Mouse (Mus musculus) heart, postnatal 0 days (tissue): Measurements from ENCODE around the gene Nfyb. TPM values are rescaled to one million over a fixed set of nuclear protein-coding genes. Genes with fewer than 3 reads are reported as not detected.

ENCODE experiments used
- ATAC-seq: fragments of 200-750 bp; cut with Nextera tagmentation; 2 replicates; pipeline ENCODE4 v1.8.0; 2017; ENCODE audit warnings: low read depth, moderate number of reproducible peaks, moderate library complexity; ENCODE audit not compliant: insufficient read depth
- DNase-seq: peaks from one replicate; pipeline ENCODE4 v3.0.0-alpha.2; 2016; ENCODE audit warnings: low spot score
- H3K27ac ChIP-seq: fragments of 300-500 bp; sonication (generic); 2 replicates; pipeline ENCODE4 v1.5.1; 2014; ENCODE audit warnings: low read depth, mild to moderate bottlenecking
- H3K27me3 ChIP-seq: fragments of 300-500 bp; sonication (generic); 2 replicates; pipeline ENCODE4 v1.6.1; 2014; ENCODE audit warnings: low read length, mixed read lengths; ENCODE audit not compliant: control insufficient read depth, insufficient read depth
- H3K36me3 ChIP-seq: fragments of 300-500 bp; sonication (generic); replicated peaks from 2 replicates; pipeline ENCODE4 v1.6.1; 2014; ENCODE audit warnings: low read length, mixed read lengths; ENCODE audit not compliant: control insufficient read depth, insufficient read depth
- H3K4me1 ChIP-seq: fragments of 300-500 bp; sonication (generic); 2 replicates; pipeline ENCODE4 v1.6.1; 2014; ENCODE audit warnings: antibody characterized with exemption; ENCODE audit not compliant: control insufficient read depth, insufficient read depth
- H3K4me2 ChIP-seq: fragments of 300-500 bp; sonication (generic); 2 replicates; pipeline ENCODE4 v1.6.1; 2014; ENCODE audit warnings: low read depth, mild to moderate bottlenecking, low read length, moderate library complexity
- H3K4me3 ChIP-seq: fragments of 300-500 bp; sonication (generic); 2 replicates; pipeline ENCODE4 v1.5.1; 2014; ENCODE audit warnings: low read depth, low read length
- H3K9ac ChIP-seq: fragments of 300-500 bp; sonication (generic); replicated peaks from 2 replicates; pipeline ENCODE4 v1.6.1; 2014; ENCODE audit warnings: low read depth, low read length, mixed read lengths
- H3K9me3 ChIP-seq: fragments of 300-500 bp; sonication (generic); replicated peaks from 2 replicates; pipeline ENCODE4 v1.6.1; 2016; ENCODE audit warnings: low read length; ENCODE audit not compliant: control insufficient read depth
- CTCF ChIP-seq: IDR thresholded peaks from 2 replicates; pipeline ENCODE4 v1.5.1; 2016; ENCODE audit warnings: antibody characterized with exemption, control low read depth, low read depth
- EP300 ChIP-seq: IDR thresholded peaks from 2 replicates; pipeline ENCODE4 v1.6.1; 2016; ENCODE audit warnings: antibody characterized with exemption, low read depth
- WGBS: fragments of 180-500 bp; shearing (Covaris S2); extraction: QIAGEN DNeasy Blood & Tissue Kit; methylation state at CpG from one replicate; pipeline ENCODE4 v1.1.7; 2014; 5-methylcytosine and 5-hydroxymethylcytosine counted together
- polyA plus RNA-seq: library from polyadenylated mRNA; unstranded; fragments of >200 nt; fragmentation: Nextera tagmentation; extraction: Ambion mirVana; gene quantifications from 2 replicates; pipeline ENCODE4 v1.2.1, GENCODE M21; 2015
- total RNA-seq: library from RNA; depleted of rRNA; stranded (reverse); fragments of >200 nt; gene quantifications from 2 replicates; pipeline ENCODE4 v1.2.3, GENCODE M21; 2014; ENCODE audit warnings: low replicate concordance

Nfyb gene
- total and polyA plus RNA-seq, 2 experiments from 2014 or later, result 14.4 to 18.0 TPM

DNA sequence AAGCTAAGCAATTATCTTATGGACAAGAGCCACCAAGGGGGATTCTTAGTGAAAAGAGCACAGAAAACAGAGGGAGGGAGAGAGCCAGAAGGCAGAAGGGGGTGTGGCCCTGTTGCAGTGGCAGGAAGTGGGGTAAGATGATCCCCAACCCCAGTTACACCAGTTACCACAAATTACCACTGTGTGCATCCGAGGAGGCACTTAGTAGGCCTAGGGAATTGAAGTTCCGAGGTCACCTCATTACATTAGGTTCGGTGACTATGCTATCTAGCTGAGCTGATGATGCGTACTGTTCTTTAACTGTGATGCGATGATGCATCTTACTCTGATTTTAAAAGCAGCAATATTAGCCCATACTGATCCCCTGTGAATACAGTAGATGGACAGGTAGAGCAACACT lies 4.2 kb downstream of the Nfyb start:
- Histone ChIP-seq H3K4me3 (no peak overlapping the region), H3K27ac (no peak overlapping the region), H3K9me3 (no peaks in the 10 kb centered on the region), H3K4me2 (no peak overlapping the region), H3K27me3 (no peaks in the 10 kb centered on the region), H3K9ac (no peak overlapping the region), H3K4me1 (peaks cover 16% of the 10 kb centered on the region), H3K36me3 (peaks cover 59% of the 10 kb centered on the region)
- no peak for DNase-seq
- 92% methylated on average over 5 of the region's 5 CpGs for WGBS
- TF ChIP-seq CTCF, result no peak
- no peak for TF ChIP-seq EP300
- no peak for ATAC-seq

DNA sequence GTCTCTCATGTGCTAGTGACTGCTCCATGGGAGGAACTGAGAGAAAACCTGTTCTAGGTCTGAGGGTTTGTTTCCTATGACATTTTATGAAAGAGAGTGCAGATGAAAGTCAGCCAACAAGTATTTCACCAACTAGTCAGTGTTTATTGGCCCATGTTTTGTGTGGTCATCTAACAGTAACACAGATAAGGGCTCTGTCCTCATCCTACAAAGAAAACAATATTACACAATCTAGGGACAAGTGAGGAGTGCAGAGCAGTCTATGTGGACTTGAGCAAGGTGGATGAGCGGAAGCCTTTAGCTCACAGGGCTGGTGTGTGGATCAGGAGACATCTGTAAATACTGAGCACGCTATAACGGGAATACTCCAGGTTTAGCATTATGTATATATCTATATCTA lies 5.1 kb downstream of the Nfyb start:
- Histone ChIP-seq H3K9ac (no peak overlapping the region), H3K27me3 (no peaks in the 10 kb centered on the region), H3K9me3 (no peaks in the 10 kb centered on the region), H3K4me2 (no peak overlapping the region), H3K4me3 (no peak overlapping the region), H3K36me3 (peaks cover 67% of the 10 kb centered on the region), H3K4me1 (peaks cover 12% of the 10 kb centered on the region), H3K27ac (no peak overlapping the region)
- no peak for TF ChIP-seq CTCF
- TF ChIP-seq EP300, result no peak
- no peak for ATAC-seq
- WGBS, result 96% methylated on average over 3 of the region's 3 CpGs
- no peak for DNase-seq

DNA sequence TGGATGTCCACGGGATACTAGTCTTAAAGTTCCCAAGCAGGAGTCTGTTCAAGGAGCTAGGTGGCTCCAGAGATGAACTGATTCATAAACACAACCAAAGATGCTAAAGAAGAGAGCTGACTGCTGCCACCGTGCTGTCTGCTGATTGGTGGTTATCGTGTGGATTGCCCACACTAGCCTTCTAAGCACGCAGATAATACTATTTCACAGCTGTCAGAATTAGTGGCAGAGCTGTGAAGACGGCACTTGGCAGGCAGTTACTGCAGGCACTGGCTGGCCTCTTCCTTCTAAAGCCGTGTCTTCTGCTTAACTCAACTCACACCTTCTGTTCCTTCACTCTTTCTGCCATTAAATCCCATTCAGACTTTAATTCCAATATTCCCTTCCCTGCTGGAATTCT lies 5.6 kb downstream of the Nfyb start:
- Histone ChIP-seq H3K27me3 (no peaks in the 10 kb centered on the region), H3K36me3 (peaks cover 72% of the 10 kb centered on the region), H3K27ac (no peak overlapping the region), H3K4me1 (peaks cover 12% of the 10 kb centered on the region), H3K4me3 (no peak overlapping the region), H3K9me3 (no peaks in the 10 kb centered on the region), H3K9ac (no peak overlapping the region), H3K4me2 (no peak overlapping the region)
- ATAC-seq, result no peak
- DNase-seq, result no peak
- 68% methylated on average over 6 of the region's 6 CpGs for WGBS
- TF ChIP-seq CTCF, result no peak
- TF ChIP-seq EP300, result no peak

DNA sequence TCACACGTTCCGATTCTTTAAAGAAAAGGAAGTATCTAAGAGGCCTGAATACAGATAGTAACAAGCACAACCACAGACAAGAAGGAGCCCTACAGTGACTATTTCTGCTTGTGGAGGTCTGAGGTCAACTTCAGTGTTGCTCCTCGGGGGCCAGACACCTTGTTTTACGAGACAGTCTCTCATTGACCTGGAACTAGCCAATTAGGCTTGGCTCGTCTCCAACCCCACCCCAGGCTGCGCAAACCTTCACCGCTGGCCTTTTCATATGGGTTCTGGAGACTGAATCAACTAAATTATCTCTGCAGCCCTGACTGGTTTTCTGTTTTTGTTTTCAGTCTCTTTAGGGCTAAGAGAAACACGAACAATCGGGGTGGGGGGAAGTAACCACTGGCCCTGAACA lies 6.6 kb downstream of the Nfyb start:
- peaks cover 82% of the 10 kb centered on the region for H3K36me3 ChIP-seq
- 77% methylated on average over 9 of the region's 9 CpGs for WGBS
- TF ChIP-seq EP300, result no peak
- TF ChIP-seq CTCF, result no peak
- H3K4me3 ChIP-seq, result no peak overlapping the region
- DNase-seq (no peak), ATAC-seq (no peak)
- no peak overlapping the region for H3K4me2 ChIP-seq
- H3K4me1 ChIP-seq, result peaks cover 9% of the 10 kb centered on the region
- H3K9me3 ChIP-seq, result no peaks in the 10 kb centered on the region
- H3K27me3 ChIP-seq, result no peaks in the 10 kb centered on the region
- no peak overlapping the region for H3K27ac ChIP-seq
- no peak overlapping the region for H3K9ac ChIP-seq

DNA sequence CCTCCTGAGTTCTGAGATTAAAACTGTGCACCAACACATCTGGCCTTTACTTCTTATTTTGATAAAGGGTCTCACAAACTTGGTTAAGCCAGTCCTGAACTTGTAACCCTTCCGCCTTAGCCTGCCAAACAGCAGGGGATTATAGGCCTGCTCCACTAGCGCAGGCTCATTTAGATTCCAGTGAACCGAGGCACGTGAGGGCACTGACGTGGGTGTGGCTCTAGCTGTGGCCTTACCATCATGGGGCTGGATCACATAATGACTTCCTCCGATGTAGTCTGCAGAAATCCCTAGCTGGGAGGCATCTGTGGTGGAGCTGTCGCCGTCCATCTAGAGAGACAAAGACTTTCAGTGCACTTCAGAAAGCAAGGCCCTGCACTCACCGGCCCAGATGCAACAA lies 7.5 kb downstream of the Nfyb start:
- WGBS, result 94% methylated on average over 9 of the region's 9 CpGs
- no peak for ATAC-seq
- no peak overlapping the region for H3K4me3 ChIP-seq

DNA sequence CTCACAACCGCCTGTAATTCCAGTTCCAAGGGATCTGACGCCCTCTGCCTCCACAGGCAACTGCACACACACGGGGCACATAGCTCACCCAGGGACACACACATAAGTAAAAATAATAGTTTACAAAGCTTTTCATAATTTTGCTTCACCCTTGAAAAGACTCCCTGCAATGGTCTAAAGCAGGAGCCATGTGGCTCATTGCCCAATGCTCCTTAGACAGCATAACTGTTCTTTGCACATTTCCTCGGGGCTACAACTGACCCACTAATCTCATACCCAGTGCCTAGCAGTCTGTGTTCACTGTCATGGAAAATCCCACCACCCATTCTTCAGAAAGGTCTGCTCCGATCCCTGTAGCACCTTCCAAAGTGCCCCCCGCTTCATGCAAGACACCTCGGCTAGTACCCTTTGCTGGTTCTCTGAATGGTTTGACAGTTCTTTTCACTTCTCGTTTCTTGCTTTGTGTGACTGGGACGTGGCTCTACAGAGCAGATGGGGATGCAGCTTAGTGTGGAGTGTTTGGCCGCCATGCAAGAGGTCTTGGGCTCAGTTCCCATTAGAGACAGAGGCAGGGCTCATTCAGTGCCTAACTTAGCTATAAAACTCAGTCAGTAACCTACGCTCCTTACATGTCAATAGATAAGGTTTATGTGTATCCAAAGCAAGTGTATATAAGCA lies 8.6 kb downstream of the Nfyb start:
- Histone ChIP-seq H3K9ac (no peak overlapping the region), H3K27me3 (no peaks in the 10 kb centered on the region), H3K27ac (no peak overlapping the region), H3K4me1 (no peaks in the 10 kb centered on the region), H3K4me3 (no peak overlapping the region), H3K4me2 (no peak overlapping the region), H3K36me3 (peaks cover 92% of the 10 kb centered on the region), H3K9me3 (no peaks in the 10 kb centered on the region)
- WGBS, result 95% methylated on average over 11 of the region's 11 CpGs
- DNase-seq (no peak), ATAC-seq (no peak)
- TF ChIP-seq CTCF (no peak), EP300 (no peak)

More for the DNA sequence above, 7.5 kb downstream of the Nfyb start:
- no peak overlapping the region for H3K9ac ChIP-seq
- no peak overlapping the region for H3K4me2 ChIP-seq
- H3K27me3 ChIP-seq, result no peaks in the 10 kb centered on the region
- no peak overlapping the region for H3K27ac ChIP-seq
- no peaks in the 10 kb centered on the region for H3K9me3 ChIP-seq
- peaks cover 90% of the 10 kb centered on the region for H3K36me3 ChIP-seq
- TF ChIP-seq CTCF, result no peak
- TF ChIP-seq EP300, result no peak
- peaks cover 3% of the 10 kb centered on the region; the same call in 1 of the 2 replicates for H3K4me1 ChIP-seq
- DNase-seq, result no peak
